Mouse (Mus musculus) liver, postnatal 0 days (tissue): ENCODE measurements around the gene Celf2. TPM values are rescaled to one million over a fixed set of nuclear protein-coding genes. Genes with fewer than 3 reads are reported as not detected.
"Not testable (repeated sequence)": the region's sequence is repeated elsewhere in the genome, so short reads cannot be mapped to it uniquely, and the experiment has no call there.

Source experiments
- ATAC-seq: fragments of 200-750 bp; cut with Nextera tagmentation; 2 replicates; pipeline ENCODE4 v1.8.0; 2017; ENCODE audit warnings: mild to moderate bottlenecking, moderate library complexity
- DNase-seq: peaks from one replicate; pipeline ENCODE4 v3.0.0-alpha.2; 2016
- H3K27ac ChIP-seq: fragments of 300-500 bp; sonication (generic); 2 replicates; pipeline ENCODE4 v1.5.1; 2014; ENCODE audit warnings: antibody characterized with exemption, moderate library complexity, mild to moderate bottlenecking, low read depth
- H3K27me3 ChIP-seq: fragments of 300-500 bp; sonication (generic); 2 replicates; pipeline ENCODE4 v1.6.1; 2014; ENCODE audit warnings: low read length, control low read depth, mixed read lengths; ENCODE audit not compliant: insufficient read depth
- H3K36me3 ChIP-seq: fragments of 300-500 bp; sonication (generic); replicated peaks from 2 replicates; pipeline ENCODE4 v1.6.1; 2014; ENCODE audit warnings: mild to moderate bottlenecking, control low read depth, low read length, moderate library complexity, mixed read lengths; ENCODE audit not compliant: insufficient read depth
- H3K4me1 ChIP-seq: fragments of 300-500 bp; sonication (generic); 2 replicates; pipeline ENCODE4 v1.6.1; 2014; ENCODE audit warnings: antibody characterized with exemption, mild to moderate bottlenecking, control low read depth; ENCODE audit not compliant: insufficient read depth
- H3K4me2 ChIP-seq: fragments of 300-500 bp; sonication (generic); 2 replicates; pipeline ENCODE4 v1.6.1; 2014; ENCODE audit warnings: low read depth, mild to moderate bottlenecking, low read length, moderate library complexity, mixed read lengths
- H3K4me3 ChIP-seq: fragments of 300-500 bp; sonication (generic); 2 replicates; pipeline ENCODE4 v1.5.1; 2014; ENCODE audit warnings: low read depth, low read length
- H3K9ac ChIP-seq: fragments of 300-500 bp; sonication (generic); replicated peaks from 2 replicates; pipeline ENCODE4 v1.6.1; 2014; ENCODE audit warnings: mild to moderate bottlenecking, moderate library complexity
- H3K9me3 ChIP-seq: fragments of 300-500 bp; sonication (generic); 2 replicates; pipeline ENCODE4 v1.6.1; 2016; ENCODE audit warnings: mild to moderate bottlenecking, control low read depth, low read length, mixed read lengths
- CTCF ChIP-seq: sonication (generic); IDR thresholded peaks from 2 replicates; pipeline ENCODE4 v1.5.1; 2016; ENCODE audit warnings: antibody characterized with exemption, low read depth
- EP300 ChIP-seq: IDR thresholded peaks from 2 replicates; pipeline ENCODE4 v1.6.1; 2016; ENCODE audit warnings: antibody characterized with exemption, low read depth, mild to moderate bottlenecking
- WGBS: fragments of 180-500 bp; shearing (Covaris S2); extraction: QIAGEN DNeasy Blood & Tissue Kit; methylation state at CpG from one replicate; pipeline ENCODE4 v1.1.7; 2014; ENCODE audit not compliant: insufficient replicate concordance; 5-methylcytosine and 5-hydroxymethylcytosine counted together
- polyA plus RNA-seq: library from polyadenylated mRNA; unstranded; fragments of >200 nt; fragmentation: Nextera tagmentation; extraction: Ambion mirVana; gene quantifications from 2 replicates; pipeline ENCODE4 v1.2.1, GENCODE M21; 2015

The Celf2 gene
- polyA plus RNA-seq, result 11.6 and 13.5 TPM in 2 replicates

DNA sequence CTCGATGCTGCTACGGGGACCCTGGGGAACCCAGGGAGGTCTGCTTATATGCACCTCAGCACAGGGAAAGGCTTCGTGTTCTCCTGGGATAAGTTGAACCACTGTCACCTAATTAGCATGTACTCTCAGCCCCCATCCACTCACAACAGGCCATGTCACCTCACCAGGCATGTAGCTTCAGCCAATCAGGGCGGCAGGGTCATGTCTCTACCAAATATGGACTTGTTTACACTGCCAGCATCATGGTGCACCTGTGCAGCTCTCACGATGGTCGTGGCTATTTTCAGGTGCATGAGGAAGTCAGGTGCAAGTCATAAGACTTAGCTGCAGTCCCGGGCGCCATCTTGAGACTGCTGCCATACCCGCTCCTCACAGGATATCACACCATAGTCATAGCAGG is at the start of gene Celf2:
Celf2 (minus strand) TSS at position 101 of the 400 bp plus-strand sequence.
- not testable (repeated sequence) for ATAC-seq, H3K4me1 ChIP-seq, H3K27ac ChIP-seq, H3K36me3 ChIP-seq, H3K27me3 ChIP-seq, H3K4me3 ChIP-seq, H3K4me2 ChIP-seq, DNase-seq, H3K9ac ChIP-seq, H3K9me3 ChIP-seq
- WGBS, result 77% methylated on average over 9 of the region's 9 CpGs

DNA sequence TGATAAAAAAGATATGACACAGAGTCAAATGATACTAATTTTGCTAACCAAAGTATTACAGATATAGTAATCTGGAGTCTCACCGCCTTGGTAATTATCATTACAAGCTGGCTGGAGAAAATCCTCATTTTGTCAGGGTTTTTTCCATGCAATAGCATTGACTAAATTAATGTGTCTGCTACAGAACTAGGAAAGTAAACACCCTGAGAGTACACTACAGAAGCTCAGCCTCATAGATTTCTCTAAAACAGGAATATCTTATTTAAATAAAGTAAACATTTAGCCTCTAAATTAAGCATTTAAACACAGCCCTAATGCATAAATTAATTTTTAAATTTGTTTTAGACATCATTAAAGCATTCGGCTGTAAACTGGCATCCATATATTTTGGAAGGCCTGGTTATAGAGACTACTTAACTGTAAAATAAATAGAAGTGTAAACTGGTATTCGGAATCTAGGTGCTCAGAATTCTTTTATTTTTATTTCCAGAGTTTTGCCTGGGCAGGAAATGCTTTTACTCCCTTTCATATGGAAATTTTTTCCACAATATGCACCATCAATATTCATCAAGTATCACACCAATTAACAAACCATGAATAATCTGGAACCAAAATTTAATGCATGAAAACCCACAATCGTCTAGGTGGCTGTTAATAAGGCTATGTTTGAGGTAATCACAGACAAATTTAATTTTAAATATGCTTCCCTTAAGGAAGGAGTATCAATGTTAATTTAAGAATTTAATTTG is 46.0 kb upstream of the Celf2 start:
- TF ChIP-seq CTCF (no peak), EP300 (no peak)
- Histone ChIP-seq H3K4me2 (no peak overlapping the region), H3K4me1 (no peaks in the 10 kb centered on the region), H3K27ac (no peak overlapping the region), H3K9me3 (no peaks in the 10 kb centered on the region), H3K27me3 (no peaks in the 10 kb centered on the region), H3K9ac (no peak overlapping the region), H3K36me3 (no peaks in the 10 kb centered on the region), H3K4me3 (no peak overlapping the region)
- ATAC-seq (no peak), DNase-seq (no peak)
- 68% methylated on average over 4 of the region's 4 CpGs for WGBS

DNA sequence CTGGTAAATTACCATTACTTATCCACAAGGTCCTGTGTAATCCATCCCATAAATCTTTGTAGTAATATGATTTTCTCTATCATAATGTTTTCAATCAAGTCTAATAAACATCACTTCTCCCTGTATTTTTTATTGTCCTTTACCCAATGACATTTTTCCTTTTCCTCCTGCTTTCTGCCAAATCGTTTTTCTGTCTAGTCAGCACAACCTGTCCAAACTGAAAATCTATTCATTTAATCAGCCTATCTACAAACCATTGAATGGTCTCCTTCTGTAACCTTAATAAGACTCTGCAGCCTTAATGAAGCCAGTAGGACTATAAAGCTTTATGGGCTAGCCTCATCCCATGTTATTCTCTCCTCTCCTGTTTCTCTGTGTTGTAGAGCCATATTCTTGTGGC is 45.2 kb upstream of the Celf2 start:
- Histone ChIP-seq H3K36me3 (no peaks in the 10 kb centered on the region), H3K27me3 (no peaks in the 10 kb centered on the region), H3K4me3 (no peak overlapping the region), H3K4me1 (no peaks in the 10 kb centered on the region), H3K9ac (no peak overlapping the region), H3K9me3 (no peaks in the 10 kb centered on the region), H3K27ac (no peak overlapping the region), H3K4me2 (no peak overlapping the region)
- DNase-seq, result no peak
- ATAC-seq, result no peak
- TF ChIP-seq EP300 (no peak), CTCF (no peak)
- 45% methylated on average over 1 of the region's 1 CpGs for WGBS

DNA sequence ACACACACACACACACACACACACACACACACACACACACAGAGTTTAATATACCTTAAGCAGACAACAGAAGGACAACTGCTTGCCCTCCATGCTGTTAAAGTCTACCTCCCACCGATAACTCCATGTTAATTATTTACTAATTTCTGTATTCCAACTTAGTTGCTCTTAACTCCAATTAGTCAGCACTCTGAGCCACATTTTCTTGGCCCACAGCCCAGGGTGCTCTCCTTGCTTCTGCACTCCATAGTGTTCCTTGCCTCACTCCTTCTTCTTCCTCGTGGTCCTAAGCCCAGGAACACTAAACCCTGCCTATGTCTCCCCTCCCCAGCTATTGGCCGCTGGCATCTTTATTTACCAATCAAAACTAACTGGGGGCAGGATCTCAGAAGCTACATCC is 43.5 kb upstream of the Celf2 start:
- H3K27ac ChIP-seq, result no peak overlapping the region
- H3K4me1 ChIP-seq, result no peaks in the 10 kb centered on the region
- WGBS, result 59% methylated on average over 3 of the region's 3 CpGs
- H3K4me2 ChIP-seq, result no peak overlapping the region
- H3K27me3 ChIP-seq, result no peaks in the 10 kb centered on the region
- ATAC-seq, result no peak
- no peak for DNase-seq
- no peaks in the 10 kb centered on the region for H3K36me3 ChIP-seq
- H3K9me3 ChIP-seq, result no peaks in the 10 kb centered on the region
- H3K4me3 ChIP-seq, result no peak overlapping the region
- no peak overlapping the region for H3K9ac ChIP-seq
- TF ChIP-seq EP300 (no peak), CTCF (no peak)

DNA sequence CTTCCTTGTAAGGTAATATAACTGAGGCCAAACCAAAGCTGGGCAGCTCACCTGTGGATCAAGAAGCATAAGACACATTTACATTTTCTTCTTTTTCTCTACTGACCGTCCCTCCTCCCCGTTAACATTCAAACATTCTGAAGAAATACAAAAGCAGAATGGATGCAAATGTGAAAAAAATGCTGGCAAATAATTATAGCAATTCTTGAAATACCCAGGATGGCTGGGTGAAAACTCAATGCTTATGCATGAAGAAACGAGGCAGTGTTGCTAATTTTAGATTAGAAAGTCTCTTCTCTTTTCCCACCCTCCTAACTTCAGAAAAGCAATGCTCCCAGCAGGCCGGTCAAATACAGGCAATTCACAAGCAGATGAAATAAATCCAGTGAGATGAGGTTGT is 39.5 kb upstream of the Celf2 start:
- no peak for ATAC-seq
- no peak for TF ChIP-seq EP300
- no peak for TF ChIP-seq CTCF
- WGBS, result 64% methylated on average over 4 of the region's 4 CpGs

DNA sequence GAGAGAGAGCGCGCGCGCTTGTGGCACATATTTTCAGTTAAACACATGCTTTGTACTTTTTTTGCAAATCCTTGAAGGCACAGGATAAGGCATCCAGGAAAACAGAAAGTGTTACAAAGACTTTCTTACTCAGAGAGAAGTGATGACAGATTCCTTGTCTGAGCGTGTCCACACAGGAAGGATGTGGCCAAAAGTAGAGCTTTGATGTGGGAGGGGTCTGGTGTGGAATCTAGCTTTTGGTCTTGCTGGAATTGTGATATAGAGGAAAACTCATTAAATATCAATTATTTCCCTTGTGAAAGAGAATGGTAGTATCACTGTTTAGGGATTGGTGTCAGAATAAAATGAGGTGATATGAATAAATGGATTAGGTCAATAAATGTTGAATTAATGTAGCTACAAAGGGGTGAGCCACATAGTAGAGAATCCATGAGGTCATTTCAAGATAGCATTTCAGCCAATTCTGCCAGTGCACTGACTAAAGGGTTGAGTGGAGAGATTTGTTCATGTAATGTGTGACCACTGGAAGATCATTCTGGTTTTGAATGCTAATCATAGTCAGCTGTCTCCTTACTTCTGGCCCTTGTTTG is 25.3 kb upstream of the Celf2 start:
- no peak overlapping the region for H3K9ac ChIP-seq
- no peaks in the 10 kb centered on the region for H3K36me3 ChIP-seq
- no peak for ATAC-seq
- H3K4me3 ChIP-seq, result no peak overlapping the region
- no peak for TF ChIP-seq EP300
- no peak for TF ChIP-seq CTCF
- H3K27me3 ChIP-seq, result no peaks in the 10 kb centered on the region
- no peaks in the 10 kb centered on the region for H3K9me3 ChIP-seq
- no peaks in the 10 kb centered on the region for H3K4me1 ChIP-seq
- 78% methylated on average over 5 of the region's 5 CpGs for WGBS
- no peak overlapping the region for H3K27ac ChIP-seq
- DNase-seq, result no peak
- no peak overlapping the region for H3K4me2 ChIP-seq

More for the DNA sequence above, 39.5 kb upstream of the Celf2 start:
- Histone ChIP-seq H3K4me1 (no peaks in the 10 kb centered on the region), H3K9ac (no peak overlapping the region), H3K4me2 (no peak overlapping the region), H3K36me3 (no peaks in the 10 kb centered on the region), H3K27me3 (no peaks in the 10 kb centered on the region), H3K9me3 (no peaks in the 10 kb centered on the region), H3K4me3 (no peak overlapping the region), H3K27ac (no peak overlapping the region)
- DNase-seq, result no peak
